Mouse (Mus musculus) CD8-positive naive resting alpha-beta T cell, adult 2 months (primary cell): ENCODE data around the gene Cldn10.
A peak's percentile ranks its signal among the peaks of the same experiment; 100 is the strongest.
"Not testable (repeated sequence)": the region's sequence is repeated elsewhere in the genome, so short reads cannot be mapped to it uniquely, and the experiment has no call there.

ENCODE experiments used
- DNase-seq, 2 experiments: peaks; one replicate each; pipeline ENCODE4 v3.0.0; 2022; ENCODE audit warnings: low read depth in 2 of 2, low spot score in 2 of 2

The Cldn10 gene

DNA sequence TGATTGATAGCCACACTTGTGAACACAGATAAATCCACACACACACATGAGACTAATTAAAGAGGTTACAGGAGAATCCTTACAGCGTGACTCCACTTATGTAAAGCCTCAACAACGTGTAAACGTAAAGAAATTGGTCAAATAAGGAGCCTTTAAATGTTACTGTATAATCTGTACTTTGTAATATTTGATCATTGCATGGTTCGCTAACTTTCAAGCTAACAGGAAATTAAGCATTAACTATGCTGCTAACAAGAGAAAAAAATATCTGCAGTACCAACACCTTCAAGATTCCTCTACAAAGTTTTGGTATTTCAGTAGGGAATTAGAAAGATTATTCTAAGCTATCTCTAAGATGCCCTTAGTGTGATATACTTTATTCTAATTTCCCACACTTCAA is at the start of gene Cldn10:
Cldn10 (plus strand) TSS at position 288 of the 400 bp plus-strand sequence.
- DNase-seq: no peak

DNA sequence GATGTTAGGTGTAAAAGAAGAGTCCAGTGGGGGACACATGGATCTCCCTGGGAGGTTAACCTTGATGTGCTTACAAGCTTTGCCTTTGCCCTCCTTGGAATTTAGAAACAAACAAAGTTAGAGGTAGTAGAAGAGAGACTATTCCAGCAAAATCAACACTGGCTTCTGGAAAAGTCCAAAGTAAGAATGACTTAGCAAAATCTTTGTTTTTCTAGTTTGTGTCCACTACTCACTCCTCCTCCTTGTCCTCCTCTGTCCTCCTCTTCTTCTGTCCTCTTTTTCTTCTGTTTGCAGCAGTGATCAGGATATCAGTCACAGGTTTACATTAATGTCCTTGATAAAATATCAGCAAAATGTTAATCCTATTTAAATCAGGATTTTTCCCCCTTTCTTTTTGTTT is 45.9 kb upstream of the Cldn10 start:
- DNase-seq: no peak

DNA sequence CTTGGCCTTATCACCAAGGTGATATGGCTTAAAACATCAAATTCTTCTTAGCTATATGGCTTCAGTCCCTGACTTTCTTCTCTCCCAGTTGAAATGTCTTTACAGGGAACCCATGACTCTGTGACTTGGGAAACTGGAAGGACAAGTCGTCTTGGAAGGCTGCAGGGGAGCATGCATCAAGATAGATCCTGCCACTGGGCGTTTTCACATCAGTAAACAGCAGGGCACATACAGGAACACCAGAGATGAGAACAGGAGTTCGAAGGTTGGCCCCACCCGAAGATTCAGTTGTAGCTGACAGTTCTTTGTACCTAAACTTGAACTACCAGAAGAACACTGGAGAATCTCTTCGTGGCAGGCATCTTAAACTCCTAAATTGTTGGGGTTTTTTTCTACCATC is 44.8 kb upstream of the Cldn10 start:
- DNase-seq: no peak

DNA sequence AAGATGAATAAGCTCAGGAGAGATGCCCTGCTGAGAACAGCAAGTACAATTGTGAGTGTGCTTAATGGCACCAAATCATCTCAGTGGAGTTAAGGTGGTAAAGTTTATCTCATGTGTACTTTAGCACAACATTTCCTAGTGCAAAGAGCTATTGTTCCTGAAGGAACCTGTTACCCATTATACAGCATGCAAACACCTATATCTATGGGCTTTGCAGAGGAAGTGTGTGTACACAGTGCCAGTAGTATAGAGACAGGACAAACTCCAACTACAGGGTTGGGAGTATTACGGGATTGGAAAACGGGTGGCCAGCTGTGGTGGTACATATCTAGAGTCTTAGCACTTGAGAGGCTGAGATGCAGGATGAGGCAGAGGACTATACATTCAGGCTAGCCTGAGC is 38.6 kb upstream of the Cldn10 start:
- DNase-seq: no peak

DNA sequence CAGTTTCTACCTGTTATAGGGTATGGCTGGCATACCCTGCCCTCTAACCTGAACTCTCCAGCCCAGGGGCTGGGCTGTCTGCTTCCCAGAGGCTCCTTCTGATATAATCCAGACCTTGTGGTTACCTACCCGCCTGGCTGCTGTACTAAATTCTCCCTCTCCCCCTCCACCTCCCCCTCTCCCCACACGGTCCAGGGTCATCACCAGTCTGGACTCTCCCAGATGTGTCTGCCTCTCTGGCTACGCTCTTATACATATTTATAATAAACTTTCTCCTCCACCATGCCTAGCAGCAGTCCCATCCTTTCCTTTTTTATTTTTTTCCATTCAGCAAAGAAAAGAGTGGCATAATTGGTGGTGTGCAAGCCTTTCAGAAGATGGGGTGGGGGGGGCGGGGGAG is 38.0 kb upstream of the Cldn10 start:
- no peak for DNase-seq

DNA sequence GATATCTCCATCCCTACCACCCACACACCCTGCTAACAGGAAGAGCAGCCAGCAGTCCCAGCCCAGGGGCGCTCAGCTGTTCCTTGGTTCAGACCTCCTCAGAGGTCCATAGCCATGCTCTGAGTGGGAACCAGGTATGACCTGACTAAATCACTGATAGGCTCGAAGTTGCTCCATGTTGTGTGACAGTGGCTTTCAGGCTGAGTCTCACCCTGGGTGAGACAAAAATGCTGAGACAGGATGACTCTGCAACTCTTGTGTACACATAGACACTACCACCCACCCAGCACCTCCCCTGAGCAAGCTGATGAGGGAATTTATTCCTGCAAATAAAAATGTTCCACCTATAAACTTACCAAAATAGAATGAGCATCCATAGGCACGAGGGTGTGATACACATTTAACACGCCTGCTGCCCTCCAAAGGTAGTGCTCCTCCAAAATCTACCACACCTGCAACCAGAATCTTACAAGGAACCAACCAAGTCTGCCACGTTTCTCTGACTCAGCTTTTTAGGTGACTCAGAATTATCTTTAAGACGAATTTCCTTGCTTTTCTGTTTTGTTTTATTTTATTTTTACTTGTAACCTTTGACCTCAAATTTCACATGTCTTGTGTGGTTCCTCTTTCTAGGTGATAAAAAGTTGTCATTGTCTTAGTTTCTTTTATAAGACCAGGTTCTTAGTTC is 37.1 kb upstream of the Cldn10 start:
- no peak for DNase-seq

DNA sequence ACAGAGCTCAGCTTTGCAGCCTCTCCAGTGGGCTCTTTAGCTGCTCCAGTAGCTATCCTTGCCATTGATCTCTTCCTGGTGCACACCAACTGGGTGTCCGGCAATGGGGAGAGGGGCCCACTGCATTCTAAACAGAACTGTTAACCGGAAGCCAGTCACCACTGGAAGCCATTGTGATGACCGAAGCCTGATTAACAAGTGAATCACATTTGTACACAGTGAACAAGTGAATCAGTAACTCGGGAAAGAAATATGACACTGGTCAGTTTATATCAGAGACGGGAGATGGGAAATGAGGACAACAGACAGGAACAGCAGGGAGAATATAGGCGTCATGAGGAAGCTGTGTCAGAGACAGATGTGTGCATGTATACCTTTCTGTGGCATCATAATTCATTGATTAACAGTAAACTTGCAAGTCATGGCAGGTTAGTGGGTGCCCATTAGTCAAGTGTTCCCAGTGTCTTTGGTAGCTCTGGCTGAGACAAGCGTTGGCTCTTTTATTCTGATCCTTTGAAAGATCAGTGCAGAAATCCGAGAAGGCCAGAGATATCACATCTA is 36.4 kb upstream of the Cldn10 start:
- no peak for DNase-seq

DNA sequence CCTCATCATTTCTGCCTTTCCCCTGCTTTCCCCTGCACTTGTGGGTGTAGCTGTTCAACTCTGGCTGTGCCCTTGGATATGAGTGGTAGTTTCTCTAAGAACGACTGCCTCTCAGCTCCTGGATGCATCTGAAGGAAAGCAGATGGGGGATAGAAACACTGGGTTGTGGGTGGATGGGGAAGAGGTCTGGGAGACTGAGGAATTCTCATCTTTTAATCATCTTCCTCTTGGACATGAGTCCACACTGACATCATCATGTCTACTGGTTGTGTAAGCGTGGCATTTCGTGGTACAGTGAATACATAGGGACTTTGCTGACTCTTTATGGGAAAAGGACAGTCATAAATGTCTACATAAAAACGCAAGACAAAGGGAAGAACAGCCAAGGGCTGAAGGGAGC is 31.7 kb upstream of the Cldn10 start:
- no peak for DNase-seq

DNA sequence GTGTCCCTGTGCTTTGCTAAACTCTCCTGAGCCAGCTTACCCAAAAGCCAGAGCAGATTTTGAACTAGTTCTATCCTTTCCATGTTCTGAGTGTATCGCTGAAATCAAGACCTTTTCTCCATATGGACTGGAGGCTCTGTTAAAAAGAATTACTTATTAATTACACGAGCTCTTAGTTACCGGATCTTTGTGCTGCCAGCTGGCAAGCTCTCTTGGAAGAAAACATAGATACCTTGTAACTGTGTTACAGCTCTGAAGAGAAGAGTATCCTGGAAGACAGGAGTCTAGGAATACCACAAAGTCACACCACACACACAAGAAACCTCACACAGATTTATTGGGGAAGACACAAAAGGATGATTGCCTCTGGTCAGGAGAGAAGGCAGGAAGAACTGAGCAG is 31.1 kb upstream of the Cldn10 start:
- DNase-seq: no peak

DNA sequence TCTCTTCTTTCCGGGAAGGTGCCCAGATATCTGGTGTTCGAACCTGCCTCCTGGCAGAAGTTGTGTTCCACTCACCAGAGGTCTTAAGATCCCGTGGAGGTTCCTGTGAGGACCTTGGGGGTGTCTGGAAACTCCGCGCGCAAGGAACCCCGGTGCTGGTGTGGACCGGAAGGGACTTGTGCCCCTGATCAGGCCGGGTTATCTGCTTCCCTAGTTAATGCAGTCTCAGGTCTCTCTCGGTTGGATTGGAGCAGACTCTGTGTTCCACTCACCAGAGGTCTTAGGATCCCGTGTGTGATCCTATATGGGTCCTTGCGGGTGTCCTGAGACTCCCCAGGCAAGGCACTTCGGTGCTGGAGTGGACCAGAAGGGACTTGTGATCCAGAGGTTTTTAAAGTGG is 24.3 kb upstream of the Cldn10 start:
- DNase-seq: not testable (repeated sequence)

DNA sequence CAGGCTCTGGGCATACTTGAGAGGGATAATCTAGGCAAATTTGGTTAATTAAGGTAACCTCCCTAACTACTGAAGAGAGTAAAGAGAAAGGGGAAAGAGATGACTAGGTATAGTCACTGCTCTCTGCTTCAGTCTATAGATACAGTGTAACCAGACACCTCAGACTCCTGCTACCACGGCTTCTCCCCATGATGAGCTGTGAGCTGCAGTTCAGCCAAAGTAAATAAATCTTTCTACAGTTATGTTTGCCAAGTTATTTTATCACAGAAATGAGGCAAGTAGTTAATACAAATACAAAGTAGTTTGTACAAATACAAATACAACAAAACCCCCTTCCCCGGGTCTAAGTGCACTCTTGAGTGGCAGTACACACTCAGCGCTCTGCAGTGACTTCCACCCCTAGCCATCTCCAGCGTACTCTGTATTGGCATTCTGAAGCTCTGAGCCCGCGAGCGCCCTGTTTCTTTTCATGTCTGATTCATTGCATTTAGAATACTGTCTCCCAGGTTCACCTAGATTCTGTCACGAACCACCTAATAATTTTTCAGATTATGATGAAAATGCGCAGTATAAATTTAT is 23.7 kb upstream of the Cldn10 start:
- no peak for DNase-seq

DNA sequence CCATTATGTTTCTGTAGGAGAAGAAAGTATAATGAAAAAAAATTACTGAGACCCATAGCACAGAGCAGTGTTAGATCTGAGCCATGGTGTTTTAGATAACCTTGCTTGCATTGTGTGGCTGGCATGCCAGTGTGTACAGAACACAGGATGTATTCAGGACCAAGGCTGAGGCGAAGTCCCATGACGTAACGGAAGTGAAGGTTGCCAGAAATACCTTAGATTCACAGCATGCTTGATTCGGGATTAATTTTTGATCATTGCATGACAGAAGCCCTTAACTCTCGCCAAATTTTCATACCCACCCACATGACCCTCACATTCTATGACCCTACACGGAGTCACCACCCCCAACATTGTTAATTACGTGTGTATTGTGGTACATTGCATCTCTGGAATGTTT is 22.4 kb upstream of the Cldn10 start:
- DNase-seq: no peak

DNA sequence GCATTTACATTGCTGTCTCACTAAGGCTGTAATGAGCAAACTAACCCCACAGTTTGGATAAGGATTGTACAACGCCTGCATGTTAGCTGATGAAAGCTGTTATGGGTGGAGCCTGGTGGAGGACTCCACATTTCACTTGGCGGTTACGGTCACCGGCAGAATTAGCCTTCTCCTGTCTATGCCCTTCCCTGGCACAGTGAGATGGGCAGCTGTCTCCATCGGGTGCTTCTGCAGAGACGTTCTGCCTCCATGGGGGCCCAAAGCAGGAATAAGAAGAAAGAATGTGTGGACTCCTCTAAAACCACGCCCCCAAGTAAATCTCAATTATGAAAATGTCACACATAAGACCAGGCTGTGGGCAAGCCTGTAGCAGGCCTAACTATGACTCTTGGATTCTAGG is 21.8 kb upstream of the Cldn10 start:
- no peak for DNase-seq

DNA sequence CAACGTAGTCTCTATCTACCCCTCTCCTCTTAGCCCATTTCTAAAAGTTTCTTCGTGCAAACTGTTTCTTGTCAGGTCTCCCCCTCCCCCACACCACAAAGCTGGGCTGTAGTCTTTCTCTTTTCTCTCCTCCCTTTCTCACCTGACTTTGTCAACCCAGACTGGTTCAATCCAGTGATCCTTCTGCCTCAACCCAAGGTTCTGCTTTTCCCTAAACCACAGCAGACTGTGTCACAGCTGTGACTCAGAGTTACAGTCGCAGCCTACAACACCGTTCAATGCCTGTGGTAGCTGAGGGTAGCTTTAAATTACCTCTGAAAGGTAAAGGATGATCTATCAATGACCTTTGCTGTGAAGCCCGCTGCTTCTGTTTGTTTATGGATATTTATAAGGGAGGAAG is 21.3 kb upstream of the Cldn10 start:
- no peak for DNase-seq

DNA sequence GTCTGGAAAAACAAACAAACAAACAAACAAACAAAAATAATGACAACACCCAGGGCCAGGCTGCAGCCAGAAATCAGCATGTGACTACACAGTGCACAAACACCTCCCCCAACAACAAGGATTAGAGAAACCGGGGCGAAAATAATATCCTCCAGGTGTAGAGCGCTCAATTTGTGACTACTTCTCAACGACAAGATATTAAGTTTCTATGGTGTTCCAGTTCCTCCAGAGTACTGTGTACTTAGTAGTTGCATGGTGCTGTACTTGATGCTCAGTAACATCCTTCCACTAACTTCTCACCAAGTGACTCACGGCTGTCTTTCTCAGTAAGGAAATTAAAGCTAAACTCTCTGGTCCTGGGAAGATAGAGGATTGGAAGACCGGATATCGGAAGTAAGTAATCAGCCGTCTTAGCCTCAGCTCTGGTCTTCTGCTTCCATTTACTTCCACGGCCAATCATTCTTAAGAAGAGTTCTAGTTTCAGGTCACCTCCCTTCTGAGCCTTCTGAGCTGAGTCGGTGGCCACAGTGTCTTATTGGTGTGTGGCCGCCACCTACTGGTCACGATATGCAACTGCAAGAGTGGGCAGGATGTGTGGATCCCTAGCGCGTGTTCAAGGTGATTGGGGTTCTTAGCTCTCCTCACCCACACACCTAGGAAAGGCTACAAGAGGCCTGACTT is 19.9 kb upstream of the Cldn10 start:
- DNase-seq: peak; percentile 65 to 69

DNA sequence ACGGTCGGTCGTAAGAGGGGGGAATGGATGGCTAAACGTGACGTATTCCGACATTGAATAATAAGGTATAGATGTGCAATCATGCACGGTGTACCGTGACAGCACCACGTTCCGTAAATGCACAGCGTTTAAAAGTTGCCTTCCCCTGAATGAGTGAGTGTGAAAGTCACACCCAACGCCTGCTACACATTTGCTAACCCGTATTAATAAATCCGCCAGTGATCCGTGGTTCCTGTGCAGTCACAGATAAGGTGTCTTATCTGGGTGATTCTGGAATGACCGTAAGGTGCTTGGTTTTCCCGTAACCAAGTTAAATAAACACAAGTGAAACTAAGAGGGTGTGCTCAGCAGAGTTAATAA is 19.4 kb upstream of the Cldn10 start:
- DNase-seq: no peak

DNA sequence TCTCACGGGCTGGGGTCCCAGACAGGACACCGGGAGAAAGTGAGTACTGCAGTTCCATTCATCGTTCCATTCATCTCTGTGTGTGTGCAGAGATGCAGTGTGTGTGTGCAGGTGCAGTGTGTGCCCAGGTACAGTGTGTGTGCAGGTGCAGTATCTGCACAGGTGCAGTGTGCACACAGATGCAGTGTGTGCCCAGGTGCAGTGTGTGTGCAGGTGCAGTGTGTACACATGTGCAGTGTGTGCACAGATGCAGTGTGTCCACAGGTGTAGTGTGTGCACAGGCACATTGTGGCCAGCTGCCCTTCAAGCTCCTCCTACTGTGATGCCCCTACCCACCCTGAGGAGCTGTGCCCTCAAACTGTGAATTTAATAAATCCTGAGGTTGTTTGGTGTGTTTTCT is 14.0 kb upstream of the Cldn10 start:
- no peak for DNase-seq

DNA sequence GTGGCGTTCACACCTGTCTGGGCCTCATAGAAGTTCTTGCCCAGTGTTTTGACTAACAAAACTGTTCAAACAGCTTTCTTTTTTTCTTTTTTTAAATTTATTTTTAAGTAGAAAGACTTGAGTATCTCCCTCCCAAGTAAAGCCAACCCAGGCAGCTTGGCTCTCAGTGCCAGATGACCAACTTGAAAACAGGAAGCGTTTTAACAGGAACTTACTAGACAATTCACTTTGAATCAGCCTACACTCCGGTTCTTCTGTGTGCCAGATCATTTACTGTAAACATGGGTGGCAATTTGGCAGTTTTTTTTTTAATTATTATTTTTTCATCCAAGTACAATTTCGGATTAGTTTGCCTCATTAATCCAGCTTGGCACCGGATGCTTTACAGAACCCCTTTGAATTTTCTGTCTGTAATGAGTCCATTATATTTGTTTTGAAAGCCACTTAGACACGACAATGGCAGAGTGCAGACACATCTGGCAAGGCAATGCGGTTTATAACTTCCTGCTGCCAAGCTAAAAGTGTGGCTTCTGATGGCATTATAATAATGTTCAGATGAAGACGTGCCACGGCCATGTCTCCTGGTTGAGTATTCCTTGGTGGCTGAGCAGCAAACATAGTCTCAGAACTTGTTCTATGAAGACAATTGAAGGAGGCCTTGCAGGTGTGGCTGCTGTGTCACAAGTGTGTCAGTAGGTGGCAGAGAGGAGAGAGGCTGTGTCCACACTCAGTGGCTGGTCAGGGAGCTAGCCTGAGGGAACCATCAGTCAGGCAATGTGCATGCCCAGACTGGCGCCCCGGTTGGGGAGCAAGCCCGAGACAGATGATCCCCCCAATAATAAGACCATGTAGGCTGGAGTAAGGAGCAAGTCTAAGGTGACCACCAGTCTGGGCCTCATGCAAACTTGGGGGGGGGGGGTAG is 12.9 kb upstream of the Cldn10 start:
- DNase-seq: no peak

DNA sequence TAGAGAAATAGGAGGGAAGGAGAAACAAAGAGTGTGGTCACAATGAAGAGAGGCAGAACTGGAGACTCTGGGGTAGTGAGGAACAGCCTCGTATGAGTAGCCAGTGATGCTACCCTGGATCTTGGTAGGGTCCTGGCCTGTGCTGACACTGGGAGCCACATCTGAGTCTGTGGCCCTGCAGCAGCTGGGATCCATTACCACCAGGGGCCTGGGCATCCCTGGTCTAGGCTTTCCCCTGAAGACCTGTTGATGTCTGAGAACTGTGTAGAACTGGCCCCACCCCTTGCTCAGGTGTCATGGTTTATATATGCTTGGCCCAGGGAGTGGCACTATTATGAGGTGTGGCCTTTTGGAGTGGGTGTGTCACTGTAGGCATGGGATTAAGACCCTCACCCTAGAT is 12.2 kb upstream of the Cldn10 start:
- DNase-seq: no peak

DNA sequence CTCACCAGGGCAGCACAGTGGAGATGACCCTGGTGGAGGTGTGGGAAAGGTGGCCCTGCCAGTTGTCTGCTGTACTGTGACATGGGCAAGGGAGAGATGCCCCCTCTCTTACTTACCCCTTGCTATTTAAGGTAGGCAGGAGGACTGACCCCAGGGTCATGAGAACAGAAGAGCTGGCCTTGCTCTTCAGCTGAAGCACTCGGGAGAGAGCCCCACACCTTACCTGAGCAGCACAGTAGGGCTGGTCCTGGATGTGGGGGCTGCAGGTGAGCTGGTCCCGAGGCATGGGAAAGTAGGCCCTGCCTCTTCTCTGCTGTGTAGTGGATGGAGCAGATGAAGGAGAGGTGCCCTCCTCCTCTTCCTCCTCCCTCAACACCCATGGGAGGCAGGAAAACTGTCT is 11.3 kb upstream of the Cldn10 start:
- no peak for DNase-seq

DNA sequence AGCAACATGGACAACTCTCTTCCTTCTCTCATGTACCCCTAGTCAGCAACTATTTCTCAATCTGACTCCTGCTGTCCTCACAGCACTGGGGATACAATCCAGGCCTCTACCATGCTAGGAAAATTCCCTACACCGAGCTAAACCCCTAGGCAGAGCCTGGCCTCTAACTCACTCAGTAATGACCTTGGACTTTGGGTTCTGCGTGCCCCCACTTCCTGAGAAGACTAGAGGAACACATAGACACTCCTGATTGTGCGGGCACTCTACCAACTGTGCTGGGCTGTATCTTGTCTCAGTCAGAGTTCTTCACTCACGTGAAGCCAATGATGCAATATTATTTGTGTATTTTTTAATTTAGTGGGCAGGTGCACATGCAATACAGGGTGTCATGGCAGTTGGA is 10.2 kb upstream of the Cldn10 start:
- no peak for DNase-seq
